Mouse (Mus musculus) cerebellum, adult 2 months (tissue): ENCODE data around the gene Dpysl5.

Experiments
- CTCF ChIP-seq: fragments of 200-500 bp; IDR thresholded peaks from 2 replicates; pipeline ENCODE4 v1.5.1; 2011; ENCODE audit warnings: low read depth, mild to moderate bottlenecking, control low read depth, low read length, moderate library complexity, borderline replicate concordance; ENCODE audit not compliant: insufficient read depth
- POLR2A ChIP-seq: fragments of 200-500 bp; IDR thresholded peaks from 2 replicates; pipeline ENCODE4 v1.6.1; 2011; ENCODE audit warnings: low read length, control low read depth, borderline replicate concordance; ENCODE audit not compliant: insufficient read depth

GRCm38 (mm10) chr5:30822689-30823088 is 111.3 kb downstream of the Dpysl5 start:
- TF ChIP-seq CTCF, result no peak
- TF ChIP-seq POLR2A, result no peak
